Mouse (Mus musculus): ENCODE data around the gene Adgrb3.

GRCm38 (mm10) chr1:25824626-25825025 lies 4.9 kb downstream of the Adgrb3 start:
- no peak for TF ChIP-seq CTCF (IDR thresholded peaks at IDR 0.05; ENCODE audit: insufficient read depth, low read length)
- TF ChIP-seq POLR2A (IDR thresholded peaks at IDR 0.05; ENCODE audit: borderline replicate concordance, extremely low read depth, low read depth, low read length), result no peak

Measured in lung, adult 2 months (tissue).